Mouse (Mus musculus) embryonic facial prominence, embryonic 10.5 days (tissue): Measurements from ENCODE around the gene Tbck. TPM values are rescaled to one million over a fixed set of nuclear protein-coding genes. Genes with fewer than 3 reads are reported as not detected.

ENCODE experiments used
- DNase-seq: peaks from one replicate; pipeline ENCODE4 v3.0.0-alpha.2; 2017; ENCODE audit warnings: low spot score
- H3K27ac ChIP-seq: fragments of 300-500 bp; sonication (generic); replicated peaks from 2 replicates; pipeline ENCODE4 v1.5.1; 2016; ENCODE audit warnings: mild to moderate bottlenecking
- H3K27me3 ChIP-seq: fragments of 300-500 bp; sonication (generic); replicated peaks from 2 replicates; pipeline ENCODE4 v1.6.1; 2016; ENCODE audit warnings: low read depth, mild to moderate bottlenecking; ENCODE audit not compliant: poor library complexity, severe bottlenecking
- H3K36me3 ChIP-seq: fragments of 300-500 bp; sonication (generic); replicated peaks from 2 replicates; pipeline ENCODE4 v1.6.1; 2016; ENCODE audit warnings: mild to moderate bottlenecking, moderate library complexity
- H3K4me1 ChIP-seq: fragments of 300-500 bp; sonication (generic); 2 replicates; pipeline ENCODE4 v1.6.1; 2016
- H3K4me3 ChIP-seq: fragments of 300-500 bp; sonication (generic); 2 replicates; pipeline ENCODE4 v1.5.1; 2016; ENCODE audit warnings: mild to moderate bottlenecking, moderate library complexity
- H3K9me3 ChIP-seq: fragments of 300-500 bp; sonication (generic); 2 replicates; pipeline ENCODE4 v1.6.1; 2016; ENCODE audit warnings: mild to moderate bottlenecking
- WGBS: fragments of 180-500 bp; shearing (Covaris S2); methylation state at CpG from one replicate; pipeline ENCODE4 v1.1.7; 2016; 5-methylcytosine and 5-hydroxymethylcytosine counted together
- polyA plus RNA-seq: library from polyadenylated mRNA; unstranded; fragments of >200 nt; fragmentation: Nextera tagmentation; extraction: Ambion mirVana; gene quantifications from 2 replicates; pipeline ENCODE4 v1.2.1, GENCODE M21; 2016

Gene Tbck
- polyA plus RNA-seq, 1 experiment from 2014 or later = 23.2 TPM

- Histone ChIP-seq H3K27ac (no peak overlapping the region), H3K4me3 (no peak overlapping the region), H3K9me3 (no peaks in the 10 kb centered on the region), H3K27me3 (no peaks in the 10 kb centered on the region), H3K4me1 (peaks cover 3% of the 10 kb centered on the region), H3K36me3 (no peaks in the 10 kb centered on the region)
- WGBS = 92% methylated on average over 4 of the region's 4 CpGs
- no peak for DNase-seq
These were observed 181.7 kb downstream of the Tbck start for GRCm38 (mm10) chr3:132865596-132865995.

GRCm38 (mm10) chr3:132866984-132867383 lies 183.0 kb downstream of the Tbck start:
- 84% methylated on average over 3 of the region's 3 CpGs for WGBS
- Histone ChIP-seq H3K27me3 (no peaks in the 10 kb centered on the region), H3K4me1 (no peaks in the 10 kb centered on the region; the same call in 1 of the 2 replicates), H3K9me3 (no peaks in the 10 kb centered on the region), H3K4me3 (no peak overlapping the region), H3K36me3 (no peaks in the 10 kb centered on the region), H3K27ac (no peak overlapping the region)
- no peak for DNase-seq

DNA sequence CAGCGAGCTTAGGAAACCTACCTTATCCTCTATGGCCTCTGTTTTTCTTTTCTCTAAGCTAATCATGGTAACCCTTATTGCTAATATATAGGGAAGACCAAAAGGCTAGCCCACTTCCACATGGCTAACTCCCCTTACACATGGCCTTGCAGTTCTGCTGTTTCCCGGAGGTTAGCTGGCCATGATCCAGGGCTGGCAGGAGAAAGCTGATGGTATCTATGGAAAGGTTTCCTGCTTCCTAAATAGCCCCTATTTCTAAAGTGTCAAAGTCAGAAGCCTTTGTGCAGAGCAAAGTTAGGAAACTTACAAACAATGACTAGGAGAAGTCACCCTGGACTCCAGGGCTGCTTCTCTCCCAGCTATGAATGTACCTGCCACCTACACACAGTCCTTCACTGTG lies 184.9 kb downstream of the Tbck start:
- H3K9me3 ChIP-seq = no peaks in the 10 kb centered on the region
- no peak overlapping the region for H3K27ac ChIP-seq
- H3K4me3 ChIP-seq = no peak overlapping the region
- DNase-seq = no peak
- 86% methylated on average over 2 of the region's 2 CpGs for WGBS
- H3K4me1 ChIP-seq = peaks cover 7% of the 10 kb centered on the region
- no peaks in the 10 kb centered on the region for H3K36me3 ChIP-seq
- H3K27me3 ChIP-seq = no peaks in the 10 kb centered on the region

GRCm38 (mm10) chr3:132870079-132870478 lies 186.1 kb downstream of the Tbck start:
- H3K4me1 ChIP-seq = peaks cover 7% of the 10 kb centered on the region; the same call in 1 of the 2 replicates

DNA sequence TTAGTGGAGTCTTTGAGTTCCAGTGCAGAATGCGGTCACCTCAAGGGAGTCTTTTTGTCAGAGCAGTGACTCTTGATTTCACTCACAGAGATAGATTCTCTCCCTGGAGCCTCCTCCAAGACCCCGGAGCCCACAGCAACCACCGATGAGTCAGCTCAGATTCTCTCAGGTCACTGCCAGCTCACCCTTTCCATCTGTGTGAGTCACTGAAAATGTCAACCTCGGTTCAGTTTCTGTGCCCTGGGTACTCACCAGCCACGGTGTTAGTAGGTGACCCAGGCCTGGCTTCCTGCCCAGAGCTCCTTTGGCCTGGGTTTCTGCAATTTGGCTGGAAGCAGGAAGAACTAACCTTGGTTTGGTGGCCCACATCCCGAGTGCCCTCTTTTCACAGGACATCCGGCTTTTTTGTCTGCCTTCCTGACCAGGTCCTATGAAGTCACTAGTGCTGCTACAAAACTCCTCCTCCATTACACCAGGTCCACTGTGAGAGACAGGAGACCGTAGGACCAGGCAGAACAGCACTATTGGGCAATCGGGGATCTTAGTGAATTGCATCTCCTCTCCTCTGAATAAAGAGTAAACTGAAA lies 187.5 kb downstream of the Tbck start:
- WGBS = 86% methylated on average over 9 of the region's 9 CpGs
- H3K27me3 ChIP-seq = no peaks in the 10 kb centered on the region
- DNase-seq = no peak
- no peaks in the 10 kb centered on the region for H3K36me3 ChIP-seq
- H3K4me1 ChIP-seq = peaks cover 18% of the 10 kb centered on the region
- H3K4me3 ChIP-seq = no peak overlapping the region
- no peaks in the 10 kb centered on the region for H3K9me3 ChIP-seq
- no peak overlapping the region for H3K27ac ChIP-seq

More at GRCm38 (mm10) chr3:132870079-132870478, 186.1 kb downstream of the Tbck start:
- Histone ChIP-seq H3K27me3 (no peaks in the 10 kb centered on the region), H3K36me3 (no peaks in the 10 kb centered on the region), H3K27ac (no peak overlapping the region), H3K4me3 (no peak overlapping the region), H3K9me3 (no peaks in the 10 kb centered on the region)
- DNase-seq = no peak
- WGBS = 84% methylated on average over 6 of the region's 6 CpGs

GRCm38 (mm10) chr3:132873251-132873650 lies 189.3 kb downstream of the Tbck start:
- Histone ChIP-seq H3K4me3 (no peak overlapping the region), H3K4me1 (peaks cover 34% of the 10 kb centered on the region), H3K27ac (no peak overlapping the region), H3K36me3 (no peaks in the 10 kb centered on the region), H3K27me3 (no peaks in the 10 kb centered on the region; the same call in 1 of the 2 replicates), H3K9me3 (no peaks in the 10 kb centered on the region)
- 44% methylated on average over 6 of the region's 6 CpGs for WGBS
- no peak for DNase-seq

DNA sequence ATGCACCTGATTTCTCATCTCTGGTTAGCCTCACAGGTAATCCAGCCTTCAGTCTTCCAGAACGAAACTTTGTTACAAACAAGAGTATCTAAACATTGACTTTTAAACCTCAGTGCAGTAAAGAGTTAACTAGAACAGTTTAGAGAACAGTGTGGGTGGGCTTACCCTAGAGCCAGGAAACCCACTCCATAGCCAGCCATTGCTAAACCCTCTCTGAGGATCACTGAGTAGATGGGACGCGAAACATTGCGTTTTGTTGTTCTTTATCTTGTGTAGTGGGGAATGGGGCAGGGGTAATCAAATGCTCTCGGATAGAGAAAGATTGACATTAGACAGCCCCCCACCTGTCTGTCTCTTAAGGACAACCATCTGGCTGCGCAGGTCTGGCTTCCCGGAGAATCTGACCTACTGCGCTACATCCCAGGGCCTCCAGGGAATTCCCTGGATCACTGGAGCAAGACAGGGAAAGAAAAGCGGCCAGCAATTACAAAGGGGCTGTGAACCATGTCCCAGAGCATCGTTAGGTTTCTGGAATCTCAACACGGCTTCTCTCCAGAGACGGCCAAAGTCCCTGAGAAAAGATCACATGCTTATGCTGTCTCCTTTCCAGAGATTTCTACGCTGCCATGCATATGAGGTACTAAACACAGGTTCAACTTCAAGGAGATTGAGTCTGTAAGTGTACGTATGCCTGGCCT lies 192.2 kb downstream of the Tbck start:
- no peaks in the 10 kb centered on the region; the same call in 1 of the 2 replicates for H3K27me3 ChIP-seq
- WGBS = 33% methylated on average over 14 of the region's 14 CpGs
- DNase-seq = peak; percentile 38
- H3K4me3 ChIP-seq = no peak overlapping the region
- H3K36me3 ChIP-seq = no peaks in the 10 kb centered on the region
- H3K4me1 ChIP-seq = peaks cover 34% of the 10 kb centered on the region
- no peak overlapping the region; the same call in 1 of the 2 replicates for H3K27ac ChIP-seq
- no peaks in the 10 kb centered on the region for H3K9me3 ChIP-seq

DNA sequence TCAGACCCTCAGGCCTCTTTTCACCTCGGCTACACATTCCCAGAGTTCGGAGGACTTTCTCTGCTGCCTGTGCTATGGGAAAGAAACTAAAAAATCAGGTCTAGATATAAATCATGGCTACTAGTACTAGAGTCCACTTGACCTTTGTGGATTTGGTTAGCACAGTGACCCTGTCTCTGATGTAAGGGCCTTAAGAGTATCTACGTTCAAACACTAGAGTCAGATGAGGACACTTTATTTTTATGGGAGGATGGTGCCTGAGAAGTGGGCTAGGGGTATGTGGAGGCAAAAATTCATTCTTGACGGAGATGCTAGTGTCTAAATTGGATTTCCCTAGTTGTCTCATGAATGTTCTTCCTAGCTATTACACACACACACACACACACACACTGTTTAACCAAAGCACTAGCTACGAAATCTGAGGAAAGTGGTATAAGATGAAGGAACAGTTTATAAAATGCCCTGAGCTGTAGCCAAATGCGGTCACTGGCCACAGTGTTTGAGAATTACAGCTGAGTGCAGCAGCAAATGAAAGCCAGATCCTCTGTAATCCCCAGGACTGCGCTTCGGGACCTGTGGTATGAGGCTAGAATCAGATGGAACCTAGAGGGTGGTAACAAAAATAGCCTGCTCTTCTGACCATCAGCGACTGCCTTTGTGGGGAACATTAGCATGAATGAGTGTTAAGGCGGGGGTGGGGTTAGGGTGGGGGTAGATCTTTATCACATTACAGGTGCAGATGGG lies 193.2 kb downstream of the Tbck start:
- WGBS = 43% methylated on average over 10 of the region's 10 CpGs
- Histone ChIP-seq H3K4me1 (peaks cover 34% of the 10 kb centered on the region), H3K27ac (no peak overlapping the region), H3K4me3 (no peak overlapping the region), H3K9me3 (no peaks in the 10 kb centered on the region), H3K27me3 (no peaks in the 10 kb centered on the region; the same call in 1 of the 2 replicates), H3K36me3 (no peaks in the 10 kb centered on the region)
- DNase-seq = peak; percentile 38

- no peaks in the 10 kb centered on the region for H3K9me3 ChIP-seq
- DNase-seq = no peak
- H3K27ac ChIP-seq = no peak overlapping the region
- 89% methylated on average over 3 of the region's 3 CpGs for WGBS
- H3K4me1 ChIP-seq = peaks cover 33% of the 10 kb centered on the region
- H3K36me3 ChIP-seq = no peaks in the 10 kb centered on the region
- H3K4me3 ChIP-seq = no peak overlapping the region
- H3K27me3 ChIP-seq = no peaks in the 10 kb centered on the region; the same call in 1 of the 2 replicates
These were observed 196.4 kb downstream of the Tbck start for GRCm38 (mm10) chr3:132880361-132880760.

DNA sequence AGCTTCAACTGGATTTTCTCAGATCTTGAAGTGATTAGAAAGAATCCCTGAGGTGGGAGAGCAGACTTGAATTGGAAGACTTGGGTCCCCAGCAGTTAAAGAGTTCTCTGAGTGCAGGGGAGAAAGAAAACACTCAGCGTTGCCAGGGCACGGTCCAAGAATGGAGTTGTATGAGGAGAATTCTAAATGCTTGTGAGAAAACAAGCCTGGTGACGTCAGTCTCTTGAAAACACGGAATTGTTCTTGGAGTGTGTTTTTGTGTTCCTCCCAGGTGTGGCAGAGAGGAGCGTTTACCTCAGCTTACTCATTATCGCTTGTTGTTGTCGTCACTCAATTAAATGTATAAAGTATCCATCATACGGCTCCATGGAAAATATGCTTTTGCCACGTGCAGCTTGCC lies 196.9 kb downstream of the Tbck start:
- H3K27ac ChIP-seq = no peak overlapping the region
- 82% methylated on average over 9 of the region's 9 CpGs for WGBS
- no peak for DNase-seq
- H3K4me1 ChIP-seq = peaks cover 28% of the 10 kb centered on the region
- no peaks in the 10 kb centered on the region for H3K9me3 ChIP-seq
- H3K36me3 ChIP-seq = no peaks in the 10 kb centered on the region
- no peak overlapping the region for H3K4me3 ChIP-seq
- no peaks in the 10 kb centered on the region; the same call in 1 of the 2 replicates for H3K27me3 ChIP-seq

- no peaks in the 10 kb centered on the region; the same call in 1 of the 2 replicates for H3K27me3 ChIP-seq
- 88% methylated on average over 9 of the region's 9 CpGs for WGBS
- peaks cover 7% of the 10 kb centered on the region; the same call in 1 of the 2 replicates for H3K4me1 ChIP-seq
- no peaks in the 10 kb centered on the region for H3K36me3 ChIP-seq
- no peaks in the 10 kb centered on the region for H3K9me3 ChIP-seq
- no peak overlapping the region for H3K27ac ChIP-seq
- no peak overlapping the region for H3K4me3 ChIP-seq
- DNase-seq = no peak
These were observed 199.3 kb downstream of the Tbck start for GRCm38 (mm10) chr3:132883256-132883655.

GRCm38 (mm10) chr3:132884459-132884858 lies 200.5 kb downstream of the Tbck start:
- Histone ChIP-seq H3K27me3 (no peaks in the 10 kb centered on the region), H3K36me3 (no peaks in the 10 kb centered on the region), H3K27ac (no peak overlapping the region), H3K4me1 (peaks cover 7% of the 10 kb centered on the region; the same call in 1 of the 2 replicates), H3K4me3 (no peak overlapping the region), H3K9me3 (no peaks in the 10 kb centered on the region)
- DNase-seq = no peak
- WGBS = 79% methylated on average over 10 of the region's 10 CpGs
